Mouse (Mus musculus): Measurements from ENCODE around the gene Cacna2d2.
A peak's percentile ranks its signal among the peaks of the same experiment; 100 is the strongest.

The Cacna2d2 gene

DNA sequence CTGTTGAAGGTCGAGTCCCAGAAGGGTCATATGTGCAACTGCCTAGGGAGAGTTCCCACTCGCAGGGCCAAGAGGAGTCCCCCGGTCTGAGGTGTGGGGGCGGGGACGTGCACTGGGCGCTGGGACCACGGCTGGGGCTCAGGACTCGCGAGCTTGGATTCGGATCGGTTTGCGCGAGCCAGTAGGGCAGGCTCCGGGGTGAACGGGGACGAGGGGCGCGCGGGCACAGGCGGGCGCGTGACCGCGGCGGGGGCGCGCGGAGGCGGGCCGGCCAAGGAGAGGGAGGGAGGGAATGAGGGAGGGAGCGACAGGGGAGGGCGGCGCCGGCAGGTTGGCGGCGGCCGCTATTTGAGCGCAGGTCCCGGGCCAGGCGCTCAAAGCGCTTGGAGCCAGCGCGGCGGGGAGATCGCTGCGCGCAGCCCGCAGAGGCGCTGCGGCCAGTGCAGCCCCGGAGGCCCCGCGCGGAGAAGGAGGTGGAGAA, at the start of gene Cacna2d2:
Cacna2d2 (plus strand) TSS at position 122 of the 481 bp plus-strand sequence.
- DNase-seq (ENCODE audit: low spot score), result peak; percentile 68

DNA sequence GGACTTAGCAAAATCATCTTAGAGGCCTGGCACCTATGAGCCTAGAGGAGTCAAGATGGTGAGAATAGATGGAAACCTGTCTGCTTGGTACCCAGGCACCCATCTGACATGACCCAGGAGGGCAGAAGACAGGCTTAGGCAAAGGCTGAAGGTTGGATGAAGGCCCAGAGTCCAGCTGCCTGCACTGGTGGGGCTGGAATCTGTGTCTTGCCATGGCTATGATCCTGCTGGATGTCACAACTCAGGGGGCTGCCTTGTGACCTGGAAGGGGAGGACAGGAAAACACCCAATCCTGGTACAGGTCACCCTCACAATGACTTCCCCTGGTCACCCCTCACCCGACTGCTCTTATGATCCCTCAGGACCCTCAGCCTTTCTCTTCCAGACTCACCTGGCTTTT, 44.6 kb upstream of the Cacna2d2 start:
- DNase-seq (ENCODE audit: low spot score), result no peak

DNA sequence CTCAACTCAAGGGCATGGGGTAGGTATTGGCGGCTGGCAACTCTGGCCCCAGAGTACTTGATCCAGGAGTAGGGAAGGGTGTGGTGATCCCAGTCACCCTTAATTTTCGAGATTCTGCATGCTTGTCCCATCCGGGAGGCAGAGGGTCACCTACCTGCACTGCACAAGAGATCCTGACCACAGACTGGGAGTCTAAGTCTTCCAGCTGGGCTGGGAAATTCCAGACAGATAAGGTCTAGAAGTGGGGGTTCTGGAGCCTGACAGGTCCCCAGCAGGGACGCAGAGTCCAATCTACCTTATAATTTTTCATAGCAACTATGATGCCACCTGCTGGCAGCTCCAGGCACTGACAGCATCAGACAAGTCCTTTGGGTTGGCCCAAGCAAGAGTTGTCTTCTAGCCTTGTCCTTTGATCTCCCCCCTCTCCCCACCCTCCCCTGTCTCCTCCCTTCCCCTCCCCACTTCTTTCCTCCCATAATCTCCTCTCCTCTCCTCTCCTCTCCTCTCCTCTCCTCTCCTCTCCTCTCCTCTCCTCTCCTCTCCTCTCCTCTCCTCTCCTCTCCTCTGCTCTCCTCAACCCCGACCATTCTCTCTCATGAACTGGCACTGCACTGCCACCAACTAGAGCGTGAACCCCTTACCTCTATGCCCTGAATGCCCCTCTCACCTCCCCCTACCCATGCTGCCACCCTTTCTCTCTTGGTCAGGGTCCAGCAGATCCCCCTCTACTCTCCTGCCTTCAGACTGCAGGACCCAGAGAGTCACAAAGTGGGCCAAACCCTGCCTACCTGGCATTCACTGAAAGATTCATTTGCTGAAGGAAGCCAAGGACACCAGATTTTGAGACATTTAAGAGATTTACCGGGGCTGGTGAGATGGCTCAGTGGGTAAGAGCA, 43.3 kb upstream of the Cacna2d2 start:
- DNase-seq (ENCODE audit: low spot score), result peak; percentile 45

DNA sequence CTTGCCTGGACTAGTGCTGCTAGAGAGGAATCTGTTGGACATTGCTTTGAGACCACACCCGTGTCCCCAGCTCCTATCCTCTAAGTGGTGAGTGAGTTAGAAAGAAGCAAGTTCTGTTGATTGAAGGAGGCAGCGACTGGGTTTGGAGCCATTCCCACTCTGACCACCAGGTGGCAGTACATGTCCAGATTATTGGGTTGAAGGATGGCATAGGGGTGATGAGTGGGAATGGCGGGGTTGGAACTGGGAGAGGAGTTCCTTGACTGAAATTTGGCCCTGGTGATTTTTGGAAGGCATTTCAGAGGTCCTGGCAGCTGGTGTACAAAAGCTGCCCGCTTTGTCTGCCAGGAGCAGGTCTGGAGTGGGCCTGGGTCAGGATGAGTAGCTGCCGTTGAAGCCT, 41.8 kb upstream of the Cacna2d2 start:
- peak; percentile 69 for DNase-seq (ENCODE audit: low spot score)

DNA sequence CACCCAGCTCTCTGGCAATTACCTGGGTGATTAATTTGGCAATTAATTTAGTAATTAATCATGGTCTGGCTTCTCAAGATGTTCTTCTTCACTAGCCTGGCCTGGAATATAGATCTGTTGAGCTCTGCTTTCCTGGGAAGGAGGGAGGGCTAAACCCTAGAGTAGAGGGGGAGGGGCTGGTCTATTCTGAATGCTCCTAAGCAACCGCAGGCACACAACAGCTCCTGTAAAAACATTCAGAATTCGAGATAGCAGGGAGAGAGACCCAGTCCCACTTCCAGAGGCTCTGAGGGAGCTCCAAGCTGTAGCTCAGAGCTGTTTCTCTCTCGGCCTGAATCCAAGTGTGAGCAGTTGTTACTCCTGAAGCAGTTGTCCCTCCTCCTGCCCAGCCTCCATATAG, 38.4 kb upstream of the Cacna2d2 start:
- DNase-seq (ENCODE audit: low spot score), result no peak

DNA sequence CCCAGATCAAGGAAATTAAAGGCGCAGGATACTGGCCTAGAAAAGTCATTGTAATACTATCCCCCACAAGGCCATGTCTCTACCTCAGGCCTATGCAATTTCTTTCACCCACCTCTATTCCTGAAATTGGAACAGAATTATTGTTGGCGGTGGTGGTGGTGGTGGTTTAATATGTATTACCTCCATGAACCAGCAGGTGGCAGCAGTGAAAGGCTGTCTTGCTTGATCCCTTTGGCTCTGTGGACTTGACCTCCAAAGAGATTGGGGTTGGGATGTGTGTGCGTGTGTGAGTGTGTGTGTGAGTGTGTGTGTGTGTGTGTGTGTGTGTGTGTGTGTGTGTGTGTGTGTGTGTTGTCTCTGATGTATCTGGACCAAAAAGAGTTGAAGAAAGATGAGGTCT, 32.8 kb upstream of the Cacna2d2 start:
- DNase-seq (ENCODE audit: low spot score), result peak; percentile 23

DNA sequence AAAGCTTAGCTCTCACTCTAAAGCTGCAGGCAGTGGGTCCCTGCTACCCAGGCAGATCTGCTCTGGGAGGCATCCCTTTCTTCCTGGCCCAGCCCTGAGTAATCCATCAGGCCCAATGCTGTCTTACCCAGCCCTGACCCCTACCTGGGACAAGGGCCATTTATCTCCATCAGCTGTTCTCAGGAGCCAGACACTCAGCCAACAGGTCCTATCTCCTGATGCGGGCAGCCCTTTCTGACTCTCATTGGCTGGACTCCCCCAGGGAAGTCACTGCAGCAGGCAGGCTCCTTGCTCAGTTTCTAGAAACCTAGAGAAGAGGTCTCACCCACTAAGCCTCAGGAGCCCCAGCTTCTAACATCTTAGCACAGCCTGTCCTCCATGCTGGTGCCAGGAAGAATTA, 31.1 kb upstream of the Cacna2d2 start:
- DNase-seq (ENCODE audit: low spot score), result no peak

DNA sequence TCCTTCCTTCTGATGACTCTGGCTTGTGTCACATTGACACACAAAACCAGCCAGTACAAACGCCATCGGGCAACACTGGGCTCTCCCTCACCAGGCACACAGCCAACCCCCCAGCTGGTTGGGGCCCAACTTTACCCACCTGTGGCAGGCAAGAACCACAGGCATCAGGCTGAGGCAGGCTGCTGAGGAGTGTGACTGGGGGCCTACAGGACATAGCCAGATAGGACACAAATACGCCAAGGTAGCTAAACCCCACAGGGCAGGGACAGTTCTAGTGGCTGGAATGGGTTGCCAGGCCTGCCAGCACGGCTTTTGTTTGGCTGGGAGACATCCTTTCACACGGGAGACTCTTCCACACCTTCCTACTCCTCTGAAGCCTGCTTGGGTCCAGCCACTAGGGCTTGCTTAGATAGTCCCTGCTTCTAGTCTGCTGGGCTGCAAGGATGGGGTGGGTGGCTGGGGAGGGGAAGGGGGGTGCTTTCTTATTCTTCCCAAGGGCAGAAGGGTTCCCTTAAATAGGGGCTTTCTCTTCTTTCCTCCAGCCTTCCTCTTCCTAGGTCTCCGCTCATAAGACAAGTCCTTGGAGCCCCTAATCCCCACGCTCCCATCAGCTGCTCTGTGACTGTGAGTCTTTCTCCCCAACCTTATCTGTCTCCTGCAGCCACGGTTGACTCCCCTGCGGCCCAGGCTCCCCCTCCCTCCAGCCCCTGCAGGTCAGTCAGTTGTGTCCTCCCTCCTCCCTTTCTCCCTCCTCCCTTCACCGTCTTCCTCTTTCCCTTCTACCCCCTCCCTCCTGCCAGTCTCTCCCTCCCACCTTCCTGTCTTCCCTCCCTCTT, 29.9 kb upstream of the Cacna2d2 start:
- no peak for DNase-seq (ENCODE audit: low spot score)

DNA sequence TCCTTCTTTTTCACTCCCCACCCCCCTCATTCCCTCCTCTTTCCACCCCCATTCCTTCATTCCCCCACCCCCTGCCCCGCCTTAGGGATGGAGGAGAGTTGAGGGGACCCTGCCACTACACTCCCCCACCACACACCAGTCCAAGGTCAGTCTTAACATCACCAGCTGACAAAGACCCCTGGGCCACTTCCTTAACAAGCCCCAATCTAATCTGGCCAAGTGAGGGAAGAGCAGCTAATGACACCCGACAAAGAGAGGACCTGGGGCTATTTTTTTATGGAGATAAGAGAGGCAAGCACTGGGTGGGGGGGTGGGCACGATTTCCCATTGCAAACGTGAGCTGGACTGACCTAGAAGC, 29.3 kb upstream of the Cacna2d2 start:
- no peak for DNase-seq (ENCODE audit: low spot score)

DNA sequence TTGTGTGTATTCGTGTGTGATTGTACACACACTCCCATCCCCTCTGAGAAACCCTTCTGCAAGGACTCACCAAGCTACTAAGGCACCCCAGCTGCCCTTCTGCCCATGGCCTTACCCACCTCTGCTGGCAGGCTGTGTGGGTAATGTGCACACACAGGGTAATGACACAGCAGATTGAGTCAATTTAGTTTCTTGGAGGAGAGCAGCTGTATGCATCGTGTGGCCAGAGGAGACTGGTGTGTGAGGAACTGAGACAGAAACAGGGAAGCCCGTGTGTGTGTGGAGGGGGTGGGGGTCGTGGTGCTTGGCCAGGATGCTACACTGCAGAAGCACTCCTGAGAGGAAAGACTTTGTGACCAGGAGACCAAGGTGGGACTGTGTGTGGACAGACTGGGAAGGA, 27.0 kb upstream of the Cacna2d2 start:
- no peak for DNase-seq (ENCODE audit: low spot score)

DNA sequence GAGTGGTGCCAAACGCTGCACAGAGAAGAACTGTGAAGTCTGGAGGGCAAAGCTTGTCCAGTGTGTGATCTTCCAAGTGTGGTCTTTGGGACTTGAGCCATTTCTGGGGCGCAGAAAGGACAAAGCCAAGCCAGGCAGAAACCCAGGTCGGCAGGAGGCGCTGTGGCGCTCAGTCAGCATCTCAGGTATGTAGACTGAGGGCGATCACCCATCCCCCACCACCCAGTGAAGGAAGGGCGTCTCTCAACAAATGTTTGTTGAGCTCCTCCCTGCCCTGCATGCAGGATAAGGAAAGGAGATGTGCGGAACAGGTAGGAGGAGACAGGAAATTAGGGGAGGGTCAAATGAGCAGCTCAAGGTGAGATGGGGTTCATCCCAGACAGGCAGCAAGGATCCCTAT, 24.8 kb upstream of the Cacna2d2 start:
- DNase-seq (ENCODE audit: low spot score), result no peak

DNA sequence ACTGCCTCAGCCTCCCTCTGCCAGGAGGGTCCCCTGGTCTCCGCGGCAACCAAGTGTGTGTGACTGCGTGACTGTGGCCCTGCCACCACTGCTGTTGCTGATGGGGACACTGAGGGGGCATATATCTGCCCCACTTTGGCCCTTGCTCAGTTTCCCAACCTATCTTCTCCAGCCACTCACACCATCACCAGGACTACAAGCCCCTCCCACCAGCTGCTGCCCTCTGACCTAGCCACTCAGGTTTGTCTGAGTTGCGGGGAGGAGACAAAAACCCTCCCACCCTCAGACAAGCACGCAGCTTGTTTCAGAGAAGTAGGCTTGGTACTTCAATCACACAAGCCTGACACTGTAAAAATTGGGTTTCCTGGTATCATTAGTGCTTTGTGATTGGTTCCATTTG, 24.0 kb upstream of the Cacna2d2 start:
- DNase-seq (ENCODE audit: low spot score), result no peak

DNA sequence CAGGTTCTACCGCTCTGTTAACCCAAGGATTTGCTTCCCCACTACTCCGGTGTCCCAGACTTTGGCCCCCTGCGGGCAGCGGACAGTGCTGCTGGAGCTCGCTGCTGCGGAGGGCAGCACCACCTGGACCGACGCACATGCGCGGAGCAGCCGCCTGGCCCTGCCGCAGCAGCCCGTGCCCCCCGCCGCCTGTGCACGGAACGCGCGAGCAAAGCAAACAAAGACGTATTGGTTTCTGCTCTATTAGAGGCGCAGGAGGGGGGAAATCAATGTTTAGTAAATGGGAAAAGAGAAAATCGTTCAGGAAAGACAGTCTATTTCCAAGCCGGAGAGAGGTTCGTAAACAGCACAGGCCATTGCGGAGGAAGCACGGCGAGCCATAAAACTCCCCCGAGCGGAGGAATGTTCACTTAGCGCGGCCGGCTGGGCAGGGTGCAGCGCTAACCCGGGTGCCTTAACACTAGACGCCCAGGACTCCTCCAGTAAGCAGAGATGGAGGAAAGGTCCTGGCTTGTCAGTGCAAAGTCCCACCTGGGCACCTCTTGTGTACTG, 21.4 kb upstream of the Cacna2d2 start:
- DNase-seq (ENCODE audit: low spot score), result peak; percentile 25

DNA sequence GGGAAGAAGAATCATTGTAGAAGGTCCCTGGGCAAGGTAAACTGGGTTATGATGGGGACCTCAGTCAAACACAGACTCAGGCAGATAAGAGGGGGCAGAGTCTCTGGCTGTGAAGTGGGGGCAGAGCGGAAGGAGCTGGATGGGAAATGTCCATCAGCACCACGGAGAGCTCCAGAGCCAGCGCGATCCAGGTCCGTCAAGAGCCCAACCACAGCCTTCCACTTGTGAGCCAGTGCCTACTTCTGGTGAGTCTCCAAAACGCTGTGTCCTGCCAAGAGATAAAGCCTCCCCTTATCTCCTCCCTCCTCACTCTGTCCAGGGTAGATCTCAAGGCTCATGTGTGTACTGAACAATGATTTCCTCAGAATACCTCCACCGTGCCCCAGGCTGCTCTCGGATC, 17.7 kb upstream of the Cacna2d2 start:
- peak; percentile 60 for DNase-seq (ENCODE audit: low spot score)

DNA sequence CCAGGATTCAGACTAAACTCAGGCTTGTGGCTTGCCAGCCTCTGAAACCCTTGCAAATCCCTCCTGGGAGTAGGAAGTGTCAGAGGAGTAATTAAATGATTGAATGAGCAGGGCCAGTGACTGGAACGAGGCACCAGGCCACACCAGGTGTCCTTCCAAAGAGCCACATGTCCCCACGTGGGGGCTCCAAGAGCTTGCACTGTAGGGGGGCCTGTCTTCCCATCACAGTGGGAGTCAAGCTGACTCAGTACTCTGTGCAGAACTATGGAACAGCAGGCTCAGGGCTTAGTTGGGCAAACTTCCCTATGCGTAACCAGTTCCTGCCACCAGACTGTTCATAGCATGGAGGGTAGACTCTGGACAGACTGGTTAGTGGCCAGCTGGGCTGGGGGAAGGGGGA, 15.0 kb upstream of the Cacna2d2 start:
- DNase-seq (ENCODE audit: low spot score), result no peak

DNA sequence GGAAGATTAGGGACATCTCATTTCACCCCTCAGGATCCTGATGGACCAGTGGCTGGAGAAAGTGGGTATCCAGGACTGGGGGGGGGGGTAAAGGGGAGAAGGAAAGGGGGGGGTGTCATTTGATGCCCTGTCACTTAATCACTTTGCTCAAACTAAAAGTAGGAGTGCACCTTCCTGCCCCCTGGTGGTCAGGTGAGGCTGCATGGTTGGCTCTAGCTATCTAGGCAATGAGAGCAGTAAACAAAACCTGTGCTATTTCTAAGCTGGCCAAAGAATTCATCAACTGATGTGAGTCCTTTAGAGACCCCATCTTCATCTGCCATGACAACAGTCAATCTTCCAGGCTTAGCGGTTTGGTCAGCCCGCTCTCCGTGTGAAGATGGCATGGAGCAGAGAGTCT, 12.7 kb upstream of the Cacna2d2 start:
- DNase-seq (ENCODE audit: low spot score), result no peak

DNA sequence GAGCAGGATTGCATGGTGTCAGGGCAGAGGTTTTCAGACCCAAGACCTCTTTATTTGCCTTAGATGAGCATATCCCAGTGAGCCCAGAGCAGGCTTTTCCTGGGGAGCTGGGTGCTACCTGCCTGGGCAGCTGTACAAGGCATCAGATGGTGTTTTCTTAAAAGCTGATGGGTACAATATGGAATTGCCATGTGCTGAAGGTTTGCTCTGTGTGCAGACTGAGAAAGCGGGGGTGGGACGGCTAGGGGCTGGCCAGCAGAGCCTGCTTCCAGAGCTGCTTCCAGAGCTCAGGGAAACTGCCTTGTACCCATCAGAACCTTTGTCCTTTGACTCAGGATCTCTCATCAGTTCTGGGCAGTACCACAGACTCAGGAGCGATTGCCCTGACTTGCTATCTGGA, 11.7 kb upstream of the Cacna2d2 start:
- no peak for DNase-seq (ENCODE audit: low spot score)

DNA sequence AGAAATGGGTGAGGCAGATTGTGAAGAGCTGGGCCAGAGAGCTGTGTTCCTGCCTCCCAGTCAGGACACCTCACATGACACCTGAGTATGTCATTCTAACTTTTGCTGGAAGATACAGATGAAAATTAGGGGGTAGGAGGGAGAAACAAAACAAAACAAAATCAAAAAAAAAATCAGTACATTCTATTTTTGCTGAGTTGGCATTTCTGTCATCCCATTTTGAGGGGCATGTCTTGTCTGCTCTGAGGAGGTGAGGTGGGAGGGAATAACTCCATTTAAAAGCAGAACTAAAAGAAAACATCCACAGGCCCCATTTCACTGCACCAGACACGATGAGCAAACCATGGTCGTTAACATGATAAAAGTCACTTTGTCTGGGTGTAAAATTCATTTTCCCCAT, 11.1 kb upstream of the Cacna2d2 start:
- no peak for DNase-seq (ENCODE audit: low spot score)

DNA sequence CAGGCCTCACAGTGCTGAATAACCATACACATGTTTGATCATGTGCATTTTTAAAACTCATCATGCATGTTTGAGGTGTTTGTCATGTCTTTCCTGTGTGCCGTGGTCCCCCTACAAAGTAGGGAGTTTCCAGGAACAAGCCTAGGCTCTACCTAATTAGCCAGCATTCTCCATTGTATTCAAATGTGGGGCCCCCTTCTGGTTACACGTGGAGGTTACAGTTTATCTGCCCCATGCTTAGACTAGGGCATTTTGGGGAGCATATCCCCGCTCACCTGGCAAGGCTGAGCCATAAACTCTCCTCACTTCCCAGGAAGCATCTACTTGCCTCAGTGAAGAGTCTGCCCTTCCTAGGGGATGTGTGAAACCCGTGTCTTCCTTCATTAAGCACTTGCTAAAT, 3.0 kb upstream of the Cacna2d2 start:
- no peak for DNase-seq (ENCODE audit: low spot score)

DNA sequence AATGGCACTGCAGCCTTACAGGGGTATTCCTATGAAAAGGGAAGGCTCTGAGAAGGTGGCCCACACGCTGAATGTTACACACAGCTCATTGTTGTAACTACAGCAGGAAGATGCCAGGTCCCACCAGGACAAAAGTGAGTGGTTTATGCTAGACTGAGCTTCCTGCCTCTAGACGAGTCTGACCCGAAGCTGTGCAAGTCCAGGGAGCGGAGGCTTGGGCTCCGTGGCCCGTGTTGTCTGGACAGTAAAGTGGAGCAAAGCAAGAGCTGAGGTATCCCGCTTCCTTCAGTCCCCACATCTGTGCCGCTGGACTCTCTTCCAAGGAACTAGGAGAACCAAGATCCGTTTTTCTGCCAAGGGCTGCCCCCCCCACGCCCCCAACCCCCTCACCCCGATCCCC, 444 bp upstream of the Cacna2d2 start:
- DNase-seq (ENCODE audit: low spot score), result no peak

DNA sequence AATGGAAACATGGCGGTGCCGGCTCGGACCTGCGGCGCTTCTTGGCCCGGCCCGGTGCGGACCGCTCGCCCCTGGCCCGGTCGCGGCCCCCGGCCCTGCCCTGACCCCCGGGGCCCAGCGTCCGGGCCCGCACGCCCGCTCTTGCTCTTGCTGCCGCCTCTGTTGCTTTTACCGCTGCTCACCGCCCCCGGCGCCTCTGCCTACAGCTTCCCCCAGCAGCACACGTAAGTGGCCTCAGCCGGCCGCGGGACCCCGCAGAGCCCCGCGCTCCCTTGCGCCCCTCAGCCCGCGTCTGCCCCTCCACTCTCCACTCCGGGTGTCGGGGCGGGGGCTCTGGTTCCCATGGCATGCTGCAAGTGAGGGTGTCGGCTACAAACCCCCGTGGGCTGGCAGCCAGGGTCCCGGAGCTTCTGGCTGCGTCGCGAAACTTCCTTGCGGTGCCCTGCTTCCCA, 674 bp downstream of the Cacna2d2 start:
- peak; percentile 15 for DNase-seq (ENCODE audit: low spot score)

DNA sequence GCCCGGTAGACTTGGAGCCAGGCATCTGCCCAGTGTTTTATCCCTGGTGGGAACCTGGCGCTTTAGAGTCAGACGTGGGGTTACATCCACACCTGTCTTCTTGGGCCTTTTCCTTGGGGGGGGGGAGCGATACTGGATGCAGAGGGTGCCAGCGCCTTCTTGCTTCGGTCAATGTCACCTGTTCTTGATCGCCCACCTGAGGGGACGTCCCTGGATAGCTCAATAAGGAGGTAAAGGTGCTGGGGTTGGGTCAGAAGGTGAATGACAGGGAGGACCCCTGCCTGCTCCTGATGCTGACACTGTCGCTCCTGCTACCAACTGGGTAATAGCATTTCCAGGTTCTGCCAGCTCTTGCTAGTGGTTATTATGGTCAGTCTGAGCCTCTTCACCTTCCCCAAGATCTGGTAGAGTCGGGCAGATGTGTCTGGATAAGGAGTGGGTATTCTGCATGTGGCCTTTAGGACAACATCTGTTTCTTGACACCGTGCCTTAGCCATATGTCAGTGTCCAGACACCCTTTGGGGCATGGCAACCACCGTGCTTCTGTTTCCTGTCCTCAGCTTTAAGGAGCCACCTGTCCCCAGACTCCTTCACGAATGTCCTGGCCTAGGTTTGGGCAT, 1.4 kb downstream of the Cacna2d2 start:
- DNase-seq (ENCODE audit: low spot score), result no peak
